Mouse (Mus musculus): ENCODE measurements at regions not wholly inside any gene's neighbourhood (a gene's known extent, or its start where the extent isn't known, plus 50 kb on each side); places are given as distances from the start of the nearest gene placed in this dataset.
A peak's percentile ranks its signal among the peaks of the same experiment; 100 is the strongest.

- Histone ChIP-seq H3K4me3 (no peak overlapping the region), H3K79me2 (ENCODE audit: control insufficient read depth, insufficient read depth) (no peaks in the 10 kb centered on the region), H3ac (ENCODE audit: control insufficient read depth, insufficient read length) (no peak overlapping the region), H3K27me3 (ENCODE audit: control insufficient read depth, insufficient read depth, insufficient read length) (no peaks in the 10 kb centered on the region), H3K36me3 (ENCODE audit: control insufficient read depth, insufficient read depth) (no peaks in the 10 kb centered on the region), H3K4me2 (ENCODE audit: low read depth) (no peak overlapping the region)
- TF ChIP-seq USF1 (IDR thresholded peaks at IDR 0.05; ENCODE audit: low read depth) (no peak), MAX (IDR thresholded peaks at IDR 0.05; ENCODE audit: low read depth) (no peak), E2F4 (IDR thresholded peaks at IDR 0.05; ENCODE audit: insufficient read depth) (no peak), SRF (IDR thresholded peaks at IDR 0.05; ENCODE audit: control insufficient read depth, insufficient read length, low read depth) (no peak), POLR2AphosphoS2 (IDR thresholded peaks at IDR 0.05; ENCODE audit: insufficient read length, low read depth) (no peak), POLR2A (IDR thresholded peaks at IDR 0.05; ENCODE audit: insufficient read length, low read depth) (no peak), MYOG (IDR thresholded peaks at IDR 0.05; ENCODE audit: control insufficient read depth in 1 of 3, insufficient read depth in 1 of 3, insufficient read length in 2 of 3, low read depth in 2 of 3) (no peak), MYOD1 (IDR thresholded peaks at IDR 0.05; ENCODE audit: control insufficient read depth in 1 of 3, insufficient read length in 2 of 3, low read depth in 2 of 3) (no peak), CEBPB (IDR thresholded peaks at IDR 0.05; ENCODE audit: insufficient read depth, poor library complexity, severe bottlenecking) (no peak), TCF3 (IDR thresholded peaks at IDR 0.05; ENCODE audit: insufficient read length, low read depth) (no peak), REST (IDR thresholded peaks at IDR 0.05; ENCODE audit: insufficient read depth, insufficient read length) (no peak), TCF12 (IDR thresholded peaks at IDR 0.05; ENCODE audit: insufficient read depth, poor library complexity, severe bottlenecking) (no peak)
Observed at GRCm38 (mm10) chr15:68403554-68404070, 1902.9 kb upstream of the Lrrc6 start.

GRCm38 (mm10) chr15:68401726-68402125, 1901.0 kb upstream of the Lrrc6 start:
- H3K27me3 ChIP-seq (ENCODE audit: control insufficient read depth, insufficient read depth, insufficient read length): no peaks in the 10 kb centered on the region
- no peaks in the 10 kb centered on the region for H3K36me3 ChIP-seq (ENCODE audit: control insufficient read depth, insufficient read depth)
- no peak overlapping the region for H3K4me3 ChIP-seq
- TF ChIP-seq CEBPB (IDR thresholded peaks at IDR 0.05; ENCODE audit: insufficient read depth, poor library complexity, severe bottlenecking) (peak; percentile 96), MAX (IDR thresholded peaks at IDR 0.05; ENCODE audit: low read depth) (no peak), MYOG (IDR thresholded peaks at IDR 0.05; ENCODE audit: control insufficient read depth in 1 of 3, insufficient read depth in 1 of 3, insufficient read length in 2 of 3, low read depth in 2 of 3) (no peak), MYOD1 (IDR thresholded peaks at IDR 0.05; ENCODE audit: control insufficient read depth in 1 of 3, insufficient read length in 2 of 3, low read depth in 2 of 3) (no peak)
- H3ac ChIP-seq (ENCODE audit: control insufficient read depth, insufficient read length): no peak overlapping the region
- H3K4me2 ChIP-seq (ENCODE audit: low read depth): peak overlapping the region; percentile 46
- no peaks in the 10 kb centered on the region for H3K79me2 ChIP-seq (ENCODE audit: control insufficient read depth, insufficient read depth)

GRCm38 (mm10) chr15:68401006-68401405, 1900.3 kb upstream of the Lrrc6 start:
- Histone ChIP-seq H3K4me3 (no peak overlapping the region), H3ac (ENCODE audit: control insufficient read depth, insufficient read length) (no peak overlapping the region), H3K4me2 (ENCODE audit: low read depth) (peak overlapping the region; percentile 46), H3K79me2 (ENCODE audit: control insufficient read depth, insufficient read depth) (no peaks in the 10 kb centered on the region), H3K36me3 (ENCODE audit: control insufficient read depth, insufficient read depth) (no peaks in the 10 kb centered on the region), H3K27me3 (ENCODE audit: control insufficient read depth, insufficient read depth, insufficient read length) (no peaks in the 10 kb centered on the region)
- TF ChIP-seq POLR2AphosphoS2 (IDR thresholded peaks at IDR 0.05; ENCODE audit: insufficient read length, low read depth): no peak
- no peak for TF ChIP-seq TCF3 (IDR thresholded peaks at IDR 0.05; ENCODE audit: insufficient read length, low read depth)
- no peak for TF ChIP-seq POLR2A (IDR thresholded peaks at IDR 0.05; ENCODE audit: insufficient read length, low read depth)
- TF ChIP-seq TCF12 (IDR thresholded peaks at IDR 0.05; ENCODE audit: insufficient read depth, poor library complexity, severe bottlenecking): no peak
- TF ChIP-seq USF1 (IDR thresholded peaks at IDR 0.05; ENCODE audit: low read depth): no peak
- no peak for TF ChIP-seq MYOG (IDR thresholded peaks at IDR 0.05; ENCODE audit: control insufficient read depth in 1 of 3, insufficient read depth in 1 of 3, insufficient read length in 2 of 3, low read depth in 2 of 3)
- TF ChIP-seq MYOD1 (IDR thresholded peaks at IDR 0.05; ENCODE audit: control insufficient read depth in 1 of 3, insufficient read length in 2 of 3, low read depth in 2 of 3): no peak
- TF ChIP-seq CEBPB (IDR thresholded peaks at IDR 0.05; ENCODE audit: insufficient read depth, poor library complexity, severe bottlenecking): no peak
- no peak for TF ChIP-seq MAX (IDR thresholded peaks at IDR 0.05; ENCODE audit: low read depth)
- TF ChIP-seq SRF (IDR thresholded peaks at IDR 0.05; ENCODE audit: control insufficient read depth, insufficient read length, low read depth): no peak

GRCm38 (mm10) chr15:68396566-68396965, 1895.9 kb upstream of the Lrrc6 start:
- Histone ChIP-seq H3K79me2 (ENCODE audit: control insufficient read depth, insufficient read depth) (no peaks in the 10 kb centered on the region), H3K4me3 (no peak overlapping the region), H3K36me3 (ENCODE audit: control insufficient read depth, insufficient read depth) (no peaks in the 10 kb centered on the region), H3K27me3 (ENCODE audit: control insufficient read depth, insufficient read depth, insufficient read length) (no peaks in the 10 kb centered on the region), H3ac (ENCODE audit: control insufficient read depth, insufficient read length) (no peak overlapping the region), H3K4me2 (ENCODE audit: low read depth) (no peak overlapping the region)
- TF ChIP-seq MAX (IDR thresholded peaks at IDR 0.05; ENCODE audit: low read depth): no peak
- TF ChIP-seq USF1 (IDR thresholded peaks at IDR 0.05; ENCODE audit: low read depth): no peak
- TF ChIP-seq REST (IDR thresholded peaks at IDR 0.05; ENCODE audit: insufficient read depth, insufficient read length): no peak
- TF ChIP-seq POLR2AphosphoS2 (IDR thresholded peaks at IDR 0.05; ENCODE audit: insufficient read length, low read depth): no peak
- no peak for TF ChIP-seq POLR2A (IDR thresholded peaks at IDR 0.05; ENCODE audit: insufficient read length, low read depth)
- no peak for TF ChIP-seq MYOD1 (IDR thresholded peaks at IDR 0.05; ENCODE audit: control insufficient read depth in 1 of 3, insufficient read length in 2 of 3, low read depth in 2 of 3)
- no peak for TF ChIP-seq MYOG (IDR thresholded peaks at IDR 0.05; ENCODE audit: control insufficient read depth in 1 of 3, insufficient read depth in 1 of 3, insufficient read length in 2 of 3, low read depth in 2 of 3)
- no peak for TF ChIP-seq TCF3 (IDR thresholded peaks at IDR 0.05; ENCODE audit: insufficient read length, low read depth)
- TF ChIP-seq E2F4 (IDR thresholded peaks at IDR 0.05; ENCODE audit: insufficient read depth): no peak
- no peak for TF ChIP-seq SRF (IDR thresholded peaks at IDR 0.05; ENCODE audit: control insufficient read depth, insufficient read length, low read depth)
- TF ChIP-seq CEBPB (IDR thresholded peaks at IDR 0.05; ENCODE audit: insufficient read depth, poor library complexity, severe bottlenecking): no peak
- TF ChIP-seq TCF12 (IDR thresholded peaks at IDR 0.05; ENCODE audit: insufficient read depth, poor library complexity, severe bottlenecking): no peak

- Histone ChIP-seq H3K36me3 (ENCODE audit: control insufficient read depth, insufficient read depth) (no peaks in the 10 kb centered on the region), H3K4me3 (no peak overlapping the region), H3K4me2 (ENCODE audit: low read depth) (no peak overlapping the region), H3ac (ENCODE audit: control insufficient read depth, insufficient read length) (no peak overlapping the region), H3K79me2 (ENCODE audit: control insufficient read depth, insufficient read depth) (no peaks in the 10 kb centered on the region), H3K27me3 (ENCODE audit: control insufficient read depth, insufficient read depth, insufficient read length) (no peaks in the 10 kb centered on the region)
- TF ChIP-seq POLR2AphosphoS2 (IDR thresholded peaks at IDR 0.05; ENCODE audit: insufficient read length, low read depth) (no peak), REST (IDR thresholded peaks at IDR 0.05; ENCODE audit: insufficient read depth, insufficient read length) (no peak), MYOG (IDR thresholded peaks at IDR 0.05; ENCODE audit: control insufficient read depth in 1 of 3, insufficient read depth in 1 of 3, insufficient read length in 2 of 3, low read depth in 2 of 3) (no peak), MAX (IDR thresholded peaks at IDR 0.05; ENCODE audit: low read depth) (no peak), MYOD1 (IDR thresholded peaks at IDR 0.05; ENCODE audit: control insufficient read depth in 1 of 3, insufficient read length in 2 of 3, low read depth in 2 of 3) (no peak), TCF3 (IDR thresholded peaks at IDR 0.05; ENCODE audit: insufficient read length, low read depth) (no peak), POLR2A (IDR thresholded peaks at IDR 0.05; ENCODE audit: insufficient read length, low read depth) (no peak), USF1 (IDR thresholded peaks at IDR 0.05; ENCODE audit: low read depth) (no peak), E2F4 (IDR thresholded peaks at IDR 0.05; ENCODE audit: insufficient read depth) (no peak), TCF12 (IDR thresholded peaks at IDR 0.05; ENCODE audit: insufficient read depth, poor library complexity, severe bottlenecking) (no peak), SRF (IDR thresholded peaks at IDR 0.05; ENCODE audit: control insufficient read depth, insufficient read length, low read depth) (no peak), CEBPB (IDR thresholded peaks at IDR 0.05; ENCODE audit: insufficient read depth, poor library complexity, severe bottlenecking) (no peak)
Observed at GRCm38 (mm10) chr15:68394749-68395148, 1894.0 kb upstream of the Lrrc6 start.
